Mouse (Mus musculus): ENCODE measurements around the gene Dhx40. TPM values are rescaled to one million over a fixed set of nuclear protein-coding genes. Genes with fewer than 3 reads are reported as not detected.
"Not testable (repeated sequence)": the region's sequence is repeated elsewhere in the genome, so short reads cannot be mapped to it uniquely, and the experiment has no call there.

Gene Dhx40
- polyA plus RNA-seq, 1 experiment from 2014 or later: 30.5 TPM

DNA sequence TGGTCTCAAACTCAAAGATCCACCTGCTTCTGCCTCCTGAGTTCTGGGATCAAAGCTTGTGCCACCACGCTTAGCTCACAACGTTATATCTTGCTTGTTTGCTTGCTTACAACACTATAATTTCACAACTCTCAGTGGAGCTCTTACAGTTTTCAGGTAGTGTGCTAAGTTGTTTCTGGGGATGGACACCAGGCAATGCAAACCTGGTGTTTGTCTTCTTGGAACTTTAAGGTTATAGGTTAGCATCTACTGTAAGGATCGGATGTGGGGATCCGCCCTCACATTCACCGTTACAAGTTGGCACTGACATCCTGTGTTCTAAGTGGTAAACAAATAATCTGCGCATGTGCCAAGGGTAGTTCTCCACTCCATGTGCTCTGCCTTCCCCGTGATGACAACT is 16.9 kb upstream of the Dhx40 start:
- Histone ChIP-seq H3K36me3 (ENCODE audit: control insufficient read depth, insufficient read depth) (no peaks in the 10 kb centered on the region), H3K4me3 (replicated peaks; ENCODE audit: low read length) (no peak overlapping the region), H3K27me3 (replicated peaks; ENCODE audit: control insufficient read depth, insufficient read depth, low read length) (no peaks in the 10 kb centered on the region), H3K9ac (replicated peaks; ENCODE audit: low read depth, low read length) (no peak overlapping the region), H3K27ac (ENCODE audit: low read length) (no peak overlapping the region), H3K4me1 (replicated peaks; ENCODE audit: control insufficient read depth, insufficient read depth, low read length) (peaks cover under 1% of the 10 kb centered on the region; the same call in 1 of the 2 replicates), H3K9me3 (ENCODE audit: control insufficient read depth, low read length) (no peaks in the 10 kb centered on the region), H3K4me2 (ENCODE audit: low read length) (no peak overlapping the region)
- 94% methylated on average over 6 of the region's 7 CpGs for WGBS
- ATAC-seq: no peak

DNA sequence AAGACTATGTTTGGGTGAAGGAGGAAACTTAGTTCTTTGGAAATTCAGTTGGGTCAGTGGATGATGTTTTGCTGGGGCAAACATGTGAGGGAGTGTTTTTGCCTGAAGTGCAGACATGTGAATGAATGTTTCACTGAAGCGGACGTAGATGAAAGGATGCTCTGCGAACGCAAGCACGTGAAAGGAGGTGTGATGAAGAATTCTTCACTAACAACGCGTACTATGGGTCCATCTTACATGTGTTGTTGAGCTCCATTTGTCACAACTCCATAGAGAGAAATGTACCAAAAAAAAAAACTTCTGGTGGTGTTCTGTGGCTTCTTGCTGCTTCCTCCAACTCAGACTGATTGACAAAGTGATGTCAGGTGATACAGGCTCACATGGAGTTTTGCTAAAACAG is 15.0 kb upstream of the Dhx40 start:
- Histone ChIP-seq H3K9ac (replicated peaks; ENCODE audit: low read depth, low read length) (no peak overlapping the region), H3K9me3 (ENCODE audit: control insufficient read depth, low read length) (no peaks in the 10 kb centered on the region), H3K27me3 (replicated peaks; ENCODE audit: control insufficient read depth, insufficient read depth, low read length) (no peaks in the 10 kb centered on the region), H3K4me1 (replicated peaks; ENCODE audit: control insufficient read depth, insufficient read depth, low read length) (peaks cover 10% of the 10 kb centered on the region; the same call in 1 of the 2 replicates), H3K27ac (ENCODE audit: low read length) (no peak overlapping the region), H3K4me3 (replicated peaks; ENCODE audit: low read length) (no peak overlapping the region), H3K4me2 (ENCODE audit: low read length) (no peak overlapping the region), H3K36me3 (ENCODE audit: control insufficient read depth, insufficient read depth) (no peaks in the 10 kb centered on the region)
- 72% methylated on average over 7 of the region's 7 CpGs for WGBS
- ATAC-seq: no peak

DNA sequence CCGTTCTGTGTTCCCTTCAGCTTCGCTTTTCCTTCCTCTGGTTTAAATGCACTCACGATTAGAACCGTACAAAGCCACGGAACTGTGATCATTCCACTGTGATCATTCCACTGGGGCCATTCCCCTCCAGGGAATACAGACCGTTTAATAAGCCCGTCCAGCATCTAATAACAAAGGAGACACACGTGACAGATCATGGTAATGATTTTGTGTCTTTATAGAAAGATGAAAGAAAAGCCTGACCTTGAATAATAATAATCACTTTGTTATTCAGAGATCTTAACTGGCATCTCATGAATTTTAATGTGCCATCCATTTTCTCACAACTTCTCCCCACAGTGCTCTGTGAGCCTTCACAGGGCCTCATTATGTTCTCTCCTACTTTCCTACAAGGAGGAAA is 12.0 kb upstream of the Dhx40 start:
- Histone ChIP-seq H3K27ac (ENCODE audit: low read length) (peak overlapping the region; percentile 74), H3K9me3 (ENCODE audit: control insufficient read depth, low read length) (no peaks in the 10 kb centered on the region), H3K36me3 (ENCODE audit: control insufficient read depth, insufficient read depth) (no peaks in the 10 kb centered on the region), H3K27me3 (replicated peaks; ENCODE audit: control insufficient read depth, insufficient read depth, low read length) (no peaks in the 10 kb centered on the region), H3K4me2 (ENCODE audit: low read length) (no peak overlapping the region), H3K4me3 (replicated peaks; ENCODE audit: low read length) (no peak overlapping the region), H3K4me1 (replicated peaks; ENCODE audit: control insufficient read depth, insufficient read depth, low read length) (peaks cover 10% of the 10 kb centered on the region; the same call in 1 of the 2 replicates), H3K9ac (replicated peaks; ENCODE audit: low read depth, low read length) (no peak overlapping the region)
- peak; percentile 66; the same call in 1 of the 2 replicates for ATAC-seq
- 9% methylated on average over 8 of the region's 8 CpGs for WGBS

DNA sequence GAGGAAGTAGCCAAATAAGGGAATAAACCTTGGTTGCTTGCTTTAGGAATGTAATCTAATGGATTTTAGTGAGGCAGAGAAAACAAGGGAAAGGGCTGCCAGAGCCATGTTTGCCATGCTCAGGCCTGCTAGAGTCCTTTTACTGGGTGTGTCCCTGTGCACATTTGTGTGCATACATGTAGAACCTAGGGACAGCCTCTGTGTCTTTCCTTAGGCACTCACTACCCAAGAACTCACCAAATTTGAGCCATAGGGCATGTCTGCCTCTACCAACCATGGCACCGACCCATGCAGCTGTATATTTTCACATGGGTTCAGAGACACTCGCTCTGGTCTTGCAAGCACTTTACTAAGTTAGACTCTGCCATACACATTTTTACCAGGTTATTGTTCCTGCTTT is 11.4 kb upstream of the Dhx40 start:
- WGBS: 66% methylated on average over 2 of the region's 2 CpGs

DNA sequence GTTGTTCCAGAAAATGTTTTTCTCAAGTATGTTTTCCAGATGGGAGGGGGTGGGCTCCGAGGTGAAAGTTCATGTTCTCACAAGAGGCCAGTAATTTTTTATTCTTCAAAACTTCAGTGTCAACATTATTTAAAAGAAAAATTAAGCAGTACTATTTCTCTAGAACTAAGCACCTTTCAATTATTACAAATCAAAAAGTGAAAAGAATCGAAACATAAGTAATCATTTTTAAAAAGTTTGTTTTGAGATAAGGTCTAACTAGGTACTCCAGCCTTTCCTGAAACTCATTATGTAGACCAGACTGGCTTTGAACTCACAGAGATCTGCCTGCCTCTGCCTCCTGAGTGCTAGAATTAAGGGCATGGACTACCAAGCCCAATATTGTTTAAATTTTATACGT is 8.7 kb upstream of the Dhx40 start:
- not testable (repeated sequence) for H3K4me2 ChIP-seq (ENCODE audit: low read length); H3K9ac ChIP-seq (replicated peaks; ENCODE audit: low read depth, low read length); H3K36me3 ChIP-seq (ENCODE audit: control insufficient read depth, insufficient read depth); H3K9me3 ChIP-seq (ENCODE audit: control insufficient read depth, low read length); H3K4me3 ChIP-seq (replicated peaks; ENCODE audit: low read length); H3K4me1 ChIP-seq (replicated peaks; ENCODE audit: control insufficient read depth, insufficient read depth, low read length); H3K27me3 ChIP-seq (replicated peaks; ENCODE audit: control insufficient read depth, insufficient read depth, low read length); ATAC-seq; H3K27ac ChIP-seq (ENCODE audit: low read length)
- WGBS: 97% methylated on average over 3 of the region's 3 CpGs

More for the DNA sequence above, 11.4 kb upstream of the Dhx40 start:
- H3K36me3 ChIP-seq (ENCODE audit: control insufficient read depth, insufficient read depth): no peaks in the 10 kb centered on the region
- H3K4me2 ChIP-seq (ENCODE audit: low read length): no peak overlapping the region
- H3K27me3 ChIP-seq (replicated peaks; ENCODE audit: control insufficient read depth, insufficient read depth, low read length): no peaks in the 10 kb centered on the region
- peak overlapping the region; percentile 74 for H3K27ac ChIP-seq (ENCODE audit: low read length)
- no peak for ATAC-seq
- H3K4me3 ChIP-seq (replicated peaks; ENCODE audit: low read length): no peak overlapping the region
- H3K9me3 ChIP-seq (ENCODE audit: control insufficient read depth, low read length): no peaks in the 10 kb centered on the region
- H3K9ac ChIP-seq (replicated peaks; ENCODE audit: low read depth, low read length): 0 out of 2 replicates have a peak overlapping the region, but pooled peaks have one; percentile 11
- H3K4me1 ChIP-seq (replicated peaks; ENCODE audit: control insufficient read depth, insufficient read depth, low read length): peaks cover 10% of the 10 kb centered on the region; the same call in 1 of the 2 replicates

DNA sequence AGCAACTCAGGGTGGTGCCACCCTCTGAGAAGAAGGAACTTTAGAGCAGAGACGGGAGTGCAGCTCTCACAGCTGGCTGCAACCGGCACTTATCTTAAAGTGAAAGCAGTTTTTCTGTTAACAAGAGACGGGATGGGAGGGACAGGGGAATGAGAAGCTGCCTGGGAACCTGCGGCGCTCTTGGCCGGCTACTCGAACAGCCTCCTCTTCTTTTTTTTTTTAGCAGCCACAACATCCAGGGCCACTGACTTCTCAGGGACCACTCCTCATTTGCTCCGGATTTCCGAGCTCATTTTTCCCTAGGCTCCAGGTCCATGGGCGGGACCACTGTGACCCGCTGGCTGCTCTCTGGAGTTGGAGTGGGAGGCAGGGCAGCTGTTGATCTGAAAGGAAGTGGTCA is 6.9 kb upstream of the Dhx40 start:
- not testable (repeated sequence) for ATAC-seq; H3K9me3 ChIP-seq (ENCODE audit: control insufficient read depth, low read length); H3K27ac ChIP-seq (ENCODE audit: low read length); H3K27me3 ChIP-seq (replicated peaks; ENCODE audit: control insufficient read depth, insufficient read depth, low read length); H3K4me3 ChIP-seq (replicated peaks; ENCODE audit: low read length); H3K36me3 ChIP-seq (ENCODE audit: control insufficient read depth, insufficient read depth); H3K4me2 ChIP-seq (ENCODE audit: low read length); H3K9ac ChIP-seq (replicated peaks; ENCODE audit: low read depth, low read length); H3K4me1 ChIP-seq (replicated peaks; ENCODE audit: control insufficient read depth, insufficient read depth, low read length)
- 27% methylated on average over 2 of the region's 11 CpGs for WGBS

DNA sequence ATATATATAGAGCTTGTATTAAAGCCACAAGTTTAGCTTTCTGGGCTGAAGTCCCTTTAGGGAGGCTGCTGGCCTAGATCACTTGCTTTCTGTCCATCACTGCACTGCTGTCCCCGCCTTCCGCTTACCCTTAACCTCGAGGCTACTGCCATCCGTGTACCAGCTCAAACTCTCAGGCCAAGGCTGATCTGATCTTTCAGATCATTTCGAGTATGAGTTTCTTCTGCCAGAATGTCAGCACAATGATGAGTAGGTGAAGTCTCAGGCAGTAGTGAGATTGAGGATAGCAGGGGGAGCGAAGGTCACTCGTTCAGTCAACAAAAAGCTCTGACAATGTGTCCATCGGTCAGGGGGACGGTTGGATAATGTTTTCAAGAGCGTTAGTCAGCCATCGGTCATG is 5.7 kb upstream of the Dhx40 start:
- not testable (repeated sequence) for H3K9me3 ChIP-seq (ENCODE audit: control insufficient read depth, low read length); ATAC-seq; H3K4me2 ChIP-seq (ENCODE audit: low read length); H3K36me3 ChIP-seq (ENCODE audit: control insufficient read depth, insufficient read depth); H3K27me3 ChIP-seq (replicated peaks; ENCODE audit: control insufficient read depth, insufficient read depth, low read length); H3K4me1 ChIP-seq (replicated peaks; ENCODE audit: control insufficient read depth, insufficient read depth, low read length); H3K27ac ChIP-seq (ENCODE audit: low read length); H3K4me3 ChIP-seq (replicated peaks; ENCODE audit: low read length); H3K9ac ChIP-seq (replicated peaks; ENCODE audit: low read depth, low read length)
- 85% methylated on average over 5 of the region's 11 CpGs for WGBS

DNA sequence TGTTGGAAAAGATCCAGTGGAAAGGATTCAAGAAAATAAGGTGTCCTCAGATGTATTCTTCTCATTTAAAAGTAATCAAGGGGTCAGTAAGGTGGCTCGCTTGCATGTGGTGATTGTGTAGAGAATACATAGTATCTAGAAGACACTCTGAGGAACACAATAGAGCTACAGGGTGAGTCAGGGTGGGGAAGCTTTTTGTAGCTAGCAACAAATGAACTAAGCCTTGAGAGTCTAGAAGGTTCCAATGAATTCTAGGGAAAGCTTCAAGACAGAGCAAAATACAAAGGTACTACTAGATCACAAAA is 3.7 kb upstream of the Dhx40 start:
- no peak overlapping the region for H3K4me2 ChIP-seq (ENCODE audit: low read length)
- H3K27me3 ChIP-seq (replicated peaks; ENCODE audit: control insufficient read depth, insufficient read depth, low read length): no peaks in the 10 kb centered on the region
- no peaks in the 10 kb centered on the region for H3K9me3 ChIP-seq (ENCODE audit: control insufficient read depth, low read length)
- H3K27ac ChIP-seq (ENCODE audit: low read length): no peak overlapping the region
- H3K4me3 ChIP-seq (replicated peaks; ENCODE audit: low read length): no peak overlapping the region
- H3K9ac ChIP-seq (replicated peaks; ENCODE audit: low read depth, low read length): no peak overlapping the region
- H3K36me3 ChIP-seq (ENCODE audit: control insufficient read depth, insufficient read depth): no peaks in the 10 kb centered on the region
- no peak for ATAC-seq
- WGBS: 83% methylated on average over 1 of the region's 1 CpGs
- H3K4me1 ChIP-seq (replicated peaks; ENCODE audit: control insufficient read depth, insufficient read depth, low read length): peaks cover 5% of the 10 kb centered on the region

DNA sequence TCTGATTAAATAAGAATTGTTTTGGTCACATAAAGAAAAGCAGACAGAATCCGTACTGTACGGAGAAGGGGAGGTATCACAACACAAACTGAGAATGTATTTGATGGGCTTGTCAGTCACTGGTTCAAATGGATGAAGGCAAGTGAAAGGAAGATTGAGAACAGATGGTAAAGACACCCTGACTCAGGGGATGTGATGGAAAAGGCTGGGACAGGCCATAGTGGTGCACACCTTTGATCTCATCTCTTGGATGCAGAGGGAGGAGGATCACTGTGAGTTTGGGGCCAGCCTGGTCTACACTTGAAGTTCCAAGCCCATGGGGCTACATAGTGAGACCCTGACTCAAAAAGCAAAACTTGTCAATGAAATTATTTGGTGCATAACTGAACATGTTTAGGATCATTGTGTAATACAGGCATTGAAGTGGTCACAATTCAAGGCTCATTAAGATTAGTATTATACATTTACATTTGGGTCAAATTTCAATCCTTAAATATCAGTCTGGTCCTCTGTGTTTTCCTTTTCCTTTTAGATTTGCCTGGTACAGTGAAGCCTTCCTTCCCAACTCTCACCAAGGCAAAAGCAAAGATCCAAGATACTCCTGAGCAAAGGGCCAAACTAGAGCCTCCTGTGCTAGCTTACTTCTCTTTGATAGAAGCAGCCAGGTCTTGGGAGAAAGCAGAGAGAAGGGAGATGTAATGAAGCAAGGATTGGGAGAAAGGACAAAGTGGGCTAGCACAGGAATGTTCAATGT is 3.2 kb upstream of the Dhx40 start:
- H3K9ac ChIP-seq (replicated peaks; ENCODE audit: low read depth, low read length): no peak overlapping the region
- H3K27me3 ChIP-seq (replicated peaks; ENCODE audit: control insufficient read depth, insufficient read depth, low read length): no peaks in the 10 kb centered on the region
- no peak for ATAC-seq
- no peak overlapping the region for H3K27ac ChIP-seq (ENCODE audit: low read length)
- WGBS: 87% methylated on average over 2 of the region's 2 CpGs
- no peaks in the 10 kb centered on the region for H3K36me3 ChIP-seq (ENCODE audit: control insufficient read depth, insufficient read depth)
- no peaks in the 10 kb centered on the region for H3K9me3 ChIP-seq (ENCODE audit: control insufficient read depth, low read length)
- H3K4me1 ChIP-seq (replicated peaks; ENCODE audit: control insufficient read depth, insufficient read depth, low read length): peaks cover 5% of the 10 kb centered on the region
- no peak overlapping the region for H3K4me3 ChIP-seq (replicated peaks; ENCODE audit: low read length)
- H3K4me2 ChIP-seq (ENCODE audit: low read length): no peak overlapping the region

DNA sequence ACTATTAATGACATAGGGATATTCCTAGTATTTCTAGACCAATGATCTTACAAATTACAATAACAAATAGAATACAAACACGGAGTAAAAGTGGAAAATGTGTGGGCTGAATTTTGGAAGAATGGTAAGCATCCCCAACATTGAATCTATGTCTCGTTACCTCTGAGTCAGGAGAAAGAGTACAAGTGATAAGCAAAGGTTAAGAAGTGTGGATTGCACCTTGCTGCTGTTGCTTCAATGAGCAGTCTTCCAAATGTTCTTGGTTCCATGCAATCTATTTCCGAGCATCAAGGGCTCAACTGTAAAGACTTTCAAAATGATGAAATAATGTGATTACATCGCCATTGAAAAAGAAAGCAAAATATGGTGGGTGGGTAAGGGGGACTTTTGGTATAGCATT is 2.3 kb upstream of the Dhx40 start:
- peaks cover 5% of the 10 kb centered on the region for H3K4me1 ChIP-seq (replicated peaks; ENCODE audit: control insufficient read depth, insufficient read depth, low read length)

More for the DNA sequence above, 2.3 kb upstream of the Dhx40 start:
- Histone ChIP-seq H3K4me2 (ENCODE audit: low read length) (no peak overlapping the region), H3K36me3 (ENCODE audit: control insufficient read depth, insufficient read depth) (no peaks in the 10 kb centered on the region), H3K4me3 (replicated peaks; ENCODE audit: low read length) (no peak overlapping the region), H3K27ac (ENCODE audit: low read length) (no peak overlapping the region), H3K27me3 (replicated peaks; ENCODE audit: control insufficient read depth, insufficient read depth, low read length) (no peaks in the 10 kb centered on the region), H3K9me3 (ENCODE audit: control insufficient read depth, low read length) (no peaks in the 10 kb centered on the region), H3K9ac (replicated peaks; ENCODE audit: low read depth, low read length) (no peak overlapping the region)
- WGBS: 72% methylated on average over 4 of the region's 4 CpGs
- ATAC-seq: no peak

Measured in forebrain, embryonic 16.5 days (tissue).